Mouse (Mus musculus): ENCODE measurements around the gene Sdcbp2. TPM values are rescaled to one million over a fixed set of nuclear protein-coding genes. Genes with fewer than 3 reads are reported as not detected.

Gene Sdcbp2
- polyA plus RNA-seq, 2 experiments, result 1.6 to 2.0 TPM

DNA sequence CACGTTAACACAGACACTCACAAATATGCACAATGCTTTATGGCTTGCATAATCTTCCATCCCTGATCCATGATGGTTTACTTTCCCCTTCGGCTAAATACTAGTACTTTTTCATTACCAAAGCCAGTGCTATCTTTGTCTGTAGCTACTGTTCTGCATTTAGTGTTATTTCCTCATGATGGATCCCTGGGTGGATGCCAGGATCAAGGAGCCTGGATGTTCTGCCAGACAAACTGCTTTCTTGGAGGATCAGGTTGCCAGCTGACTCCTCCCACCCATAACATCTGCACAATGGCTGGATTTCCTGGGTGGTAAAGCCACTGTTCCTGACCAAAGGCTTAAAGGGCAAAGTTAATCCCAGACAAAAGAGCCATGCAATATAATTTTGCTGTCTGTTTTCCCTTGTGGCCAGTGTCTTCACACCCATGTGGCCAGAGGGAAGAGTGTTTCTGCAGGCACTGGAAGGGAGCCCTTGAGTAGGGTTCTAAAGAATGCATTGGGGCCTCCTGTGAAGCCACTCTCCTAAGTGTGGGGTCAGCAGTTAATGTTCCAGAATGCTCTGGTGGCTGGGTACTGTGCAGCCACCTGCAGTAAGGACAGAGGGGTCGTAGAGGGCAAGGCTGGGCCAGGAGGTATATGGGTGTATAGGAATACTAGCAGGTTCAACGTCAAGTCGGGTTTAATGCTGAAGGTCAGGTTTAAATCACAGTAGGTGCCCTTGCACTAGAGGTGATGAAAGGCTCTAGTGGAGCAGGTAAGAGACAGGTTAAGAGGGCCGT lies 44.3 kb downstream of the Sdcbp2 start:
- 75% methylated on average over 6 of the region's 6 CpGs for WGBS
- no peak for ATAC-seq (ENCODE audit: low FRiP score, low read depth)

DNA sequence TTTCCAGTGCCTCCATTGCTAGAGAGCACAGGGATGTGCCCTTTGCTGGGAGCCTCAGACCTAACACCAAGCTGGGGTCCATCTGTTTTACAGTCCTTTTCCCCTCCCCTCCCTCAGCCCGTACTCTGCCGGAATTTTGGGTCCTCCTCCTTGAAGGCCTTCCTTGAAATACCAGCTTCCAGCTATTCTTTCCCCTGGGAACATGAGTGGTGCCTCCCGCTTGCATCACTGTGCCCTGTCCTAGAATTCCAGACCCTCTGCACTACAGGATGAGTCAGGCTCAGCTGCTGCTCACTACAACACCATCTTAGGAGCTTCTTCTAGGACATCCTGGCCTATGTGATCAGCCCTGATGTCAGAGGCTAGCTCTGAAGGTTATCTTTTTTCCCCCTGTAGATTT lies 51.4 kb downstream of the Sdcbp2 start:
- H3K9me3 ChIP-seq (ENCODE audit: control insufficient read depth, low read length), result no peaks in the 10 kb centered on the region
- WGBS, result 33% methylated on average over 3 of the region's 3 CpGs
- H3K27me3 ChIP-seq (ENCODE audit: control insufficient read depth, insufficient read depth, low read length), result no peaks in the 10 kb centered on the region
- H3K4me1 ChIP-seq (ENCODE audit: control insufficient read depth, insufficient read depth, low read length), result no peaks in the 10 kb centered on the region
- ATAC-seq (ENCODE audit: low FRiP score, low read depth) (no peak), DNase-seq (ENCODE audit: low spot score) (no peak)
- no peak for TF ChIP-seq POLR2A (IDR thresholded peaks at IDR 0.05; ENCODE audit: borderline replicate concordance, extremely low read depth, insufficient read depth, insufficient read length)
- no peaks in the 10 kb centered on the region for H3K36me3 ChIP-seq (ENCODE audit: control insufficient read depth, insufficient read depth, low read length)
- H3K9ac ChIP-seq (ENCODE audit: low read depth, low read length, severe bottlenecking), result no peak overlapping the region
- H3K4me3 ChIP-seq (replicated peaks; ENCODE audit: low read length), result no peak overlapping the region
- no peak overlapping the region for H3K27ac ChIP-seq (replicated peaks; ENCODE audit: low read depth, low read length)
- no peak overlapping the region for H3K4me2 ChIP-seq (replicated peaks; ENCODE audit: low read depth, low read length, severe bottlenecking)

More for the DNA sequence above, 44.3 kb downstream of the Sdcbp2 start:
- H3K4me2 ChIP-seq (replicated peaks; ENCODE audit: low read depth, low read length, severe bottlenecking), result no peak overlapping the region
- no peak overlapping the region for H3K9ac ChIP-seq (ENCODE audit: low read depth, low read length, severe bottlenecking)
- no peak for DNase-seq (ENCODE audit: low spot score)
- no peaks in the 10 kb centered on the region for H3K4me1 ChIP-seq (ENCODE audit: control insufficient read depth, insufficient read depth, low read length)
- no peaks in the 10 kb centered on the region for H3K36me3 ChIP-seq (ENCODE audit: control insufficient read depth, insufficient read depth, low read length)
- TF ChIP-seq POLR2A (IDR thresholded peaks at IDR 0.05; ENCODE audit: borderline replicate concordance, extremely low read depth, insufficient read depth, insufficient read length), result no peak
- H3K9me3 ChIP-seq (ENCODE audit: control insufficient read depth, low read length), result no peaks in the 10 kb centered on the region
- H3K4me3 ChIP-seq (replicated peaks; ENCODE audit: low read length), result no peak overlapping the region
- H3K27me3 ChIP-seq (ENCODE audit: control insufficient read depth, insufficient read depth, low read length), result no peaks in the 10 kb centered on the region
- H3K27ac ChIP-seq (replicated peaks; ENCODE audit: low read depth, low read length), result no peak overlapping the region

DNA sequence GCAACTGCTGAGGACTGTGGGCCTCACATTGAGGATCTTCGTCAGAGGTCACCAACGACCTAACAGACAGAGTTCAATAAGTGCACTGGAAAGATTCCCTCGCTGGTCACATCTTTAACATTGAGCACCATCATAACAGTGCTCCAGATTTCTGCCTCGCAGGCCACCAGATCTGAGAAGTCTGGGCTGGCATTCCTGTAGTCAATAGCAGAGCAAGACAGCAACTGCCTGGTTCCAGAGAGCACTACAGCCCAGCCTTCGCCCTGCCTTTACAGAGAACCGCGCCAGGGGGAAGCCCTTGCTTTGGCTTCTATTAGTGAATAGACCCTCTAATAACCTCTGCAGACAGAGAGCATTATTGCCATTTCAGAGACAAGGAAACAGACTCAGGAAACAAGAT lies 53.9 kb downstream of the Sdcbp2 start:
- Histone ChIP-seq H3K27me3 (ENCODE audit: control insufficient read depth, insufficient read depth, low read length) (peaks cover 3% of the 10 kb centered on the region; the same call in 1 of the 2 replicates), H3K27ac (replicated peaks; ENCODE audit: low read depth, low read length) (no peak overlapping the region), H3K4me1 (ENCODE audit: control insufficient read depth, insufficient read depth, low read length) (no peaks in the 10 kb centered on the region; the same call in 1 of the 2 replicates), H3K9me3 (ENCODE audit: control insufficient read depth, low read length) (no peaks in the 10 kb centered on the region), H3K4me2 (replicated peaks; ENCODE audit: low read depth, low read length, severe bottlenecking) (no peak overlapping the region), H3K9ac (ENCODE audit: low read depth, low read length, severe bottlenecking) (no peak overlapping the region), H3K36me3 (ENCODE audit: control insufficient read depth, insufficient read depth, low read length) (no peaks in the 10 kb centered on the region), H3K4me3 (replicated peaks; ENCODE audit: low read length) (no peak overlapping the region)
- TF ChIP-seq POLR2A (IDR thresholded peaks at IDR 0.05; ENCODE audit: borderline replicate concordance, extremely low read depth, insufficient read depth, insufficient read length), result no peak
- DNase-seq (ENCODE audit: low spot score), result no peak
- no peak for ATAC-seq (ENCODE audit: low FRiP score, low read depth)
- WGBS, result 85% methylated on average over 7 of the region's 7 CpGs

DNA sequence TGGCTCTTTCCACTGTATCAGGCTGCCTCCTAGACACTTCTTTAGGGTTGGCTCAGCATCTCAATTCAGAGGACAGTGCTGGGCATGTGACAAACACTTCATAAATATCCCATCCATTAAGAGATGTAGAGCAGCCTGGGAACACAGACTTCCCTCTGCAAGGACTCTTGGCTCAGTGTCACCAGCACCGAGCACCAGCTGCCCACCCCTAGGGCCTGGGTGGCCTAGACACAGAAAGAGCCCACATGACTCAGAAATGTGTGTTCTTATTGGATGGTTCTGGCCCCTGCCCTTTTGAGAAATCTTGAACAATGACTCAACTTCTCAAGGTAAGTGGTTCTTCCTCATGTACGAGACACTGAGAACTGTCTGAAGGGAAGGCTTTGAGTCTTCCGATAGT lies 55.6 kb downstream of the Sdcbp2 start:
- Histone ChIP-seq H3K27me3 (ENCODE audit: control insufficient read depth, insufficient read depth, low read length) (peaks cover 17% of the 10 kb centered on the region; the same call in 1 of the 2 replicates), H3K9ac (ENCODE audit: low read depth, low read length, severe bottlenecking) (no peak overlapping the region), H3K4me1 (ENCODE audit: control insufficient read depth, insufficient read depth, low read length) (peaks cover 3% of the 10 kb centered on the region; the same call in 1 of the 2 replicates), H3K27ac (replicated peaks; ENCODE audit: low read depth, low read length) (no peak overlapping the region), H3K4me3 (replicated peaks; ENCODE audit: low read length) (no peak overlapping the region), H3K4me2 (replicated peaks; ENCODE audit: low read depth, low read length, severe bottlenecking) (no peak overlapping the region), H3K9me3 (ENCODE audit: control insufficient read depth, low read length) (no peaks in the 10 kb centered on the region), H3K36me3 (ENCODE audit: control insufficient read depth, insufficient read depth, low read length) (no peaks in the 10 kb centered on the region)
- no peak for TF ChIP-seq POLR2A (IDR thresholded peaks at IDR 0.05; ENCODE audit: borderline replicate concordance, extremely low read depth, insufficient read depth, insufficient read length)
- WGBS, result 83% methylated on average over 3 of the region's 3 CpGs
- ATAC-seq (ENCODE audit: low FRiP score, low read depth), result no peak
- DNase-seq (ENCODE audit: low spot score), result no peak

DNA sequence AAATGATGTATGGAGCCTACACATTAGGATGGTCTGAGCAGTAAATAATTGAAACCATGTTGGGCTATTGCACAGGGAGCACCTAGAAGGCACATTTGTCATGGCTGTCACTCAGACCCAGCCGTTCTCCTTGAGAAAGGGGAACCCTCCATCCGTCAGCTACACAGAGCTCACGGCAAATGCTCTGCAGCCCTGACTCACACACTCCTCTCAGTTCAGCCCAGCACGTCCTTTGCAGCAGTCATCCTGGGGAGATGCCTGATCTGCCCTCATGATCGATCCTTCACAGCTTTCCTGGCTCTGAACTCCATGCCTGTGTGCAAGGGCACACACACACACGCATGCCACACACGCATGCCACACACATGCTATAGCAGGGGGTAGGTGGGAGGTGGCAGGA lies 56.9 kb downstream of the Sdcbp2 start:
- H3K27me3 ChIP-seq (ENCODE audit: control insufficient read depth, insufficient read depth, low read length), result peaks cover 23% of the 10 kb centered on the region; the same call in 1 of the 2 replicates
- H3K27ac ChIP-seq (replicated peaks; ENCODE audit: low read depth, low read length), result no peak overlapping the region
- no peak overlapping the region for H3K9ac ChIP-seq (ENCODE audit: low read depth, low read length, severe bottlenecking)
- WGBS, result 54% methylated on average over 7 of the region's 7 CpGs
- H3K4me3 ChIP-seq (replicated peaks; ENCODE audit: low read length), result no peak overlapping the region
- H3K4me2 ChIP-seq (replicated peaks; ENCODE audit: low read depth, low read length, severe bottlenecking), result no peak overlapping the region
- no peak for ATAC-seq (ENCODE audit: low FRiP score, low read depth)
- no peaks in the 10 kb centered on the region for H3K36me3 ChIP-seq (ENCODE audit: control insufficient read depth, insufficient read depth, low read length)
- no peaks in the 10 kb centered on the region for H3K9me3 ChIP-seq (ENCODE audit: control insufficient read depth, low read length)
- H3K4me1 ChIP-seq (ENCODE audit: control insufficient read depth, insufficient read depth, low read length), result peaks cover 3% of the 10 kb centered on the region; the same call in 1 of the 2 replicates
- DNase-seq (ENCODE audit: low spot score), result no peak
- no peak for TF ChIP-seq POLR2A (IDR thresholded peaks at IDR 0.05; ENCODE audit: borderline replicate concordance, extremely low read depth, insufficient read depth, insufficient read length)

Measured in limb, embryonic 14.5 days (tissue).